Mouse (Mus musculus) megakaryocyte, embryonic 14.5 days (primary cell): ENCODE results near the gene Scn1b.

Experiments
- FLI1 ChIP-seq: IDR thresholded peaks from 2 replicates; pipeline ENCODE4 v1.6.1; 2012; ENCODE audit warnings: low read length, inconsistent platforms, mixed read lengths
- GATA1 ChIP-seq: IDR thresholded peaks from 3 replicates; pipeline ENCODE4 v1.6.1; 2012; ENCODE audit warnings: mixed read lengths, low read length, inconsistent platforms, borderline replicate concordance

GRCm38 (mm10) chr7:31115587-31116043, 11.2 kb downstream of the Scn1b start:
- no peak for TF ChIP-seq FLI1
- no peak for TF ChIP-seq GATA1
